Mouse (Mus musculus) inflammation-experienced regulatory T-cells, adult 6 months (primary cell): ENCODE results near the gene Tnfsf12. TPM values are rescaled to one million over a fixed set of nuclear protein-coding genes. Genes with fewer than 3 reads are reported as not detected.

Source experiments
- ATAC-seq: one replicate; pipeline ENCODE4 v1.8.0; 2017
- polyA plus RNA-seq, 3 experiments: library from polyadenylated mRNA; unstranded; fragments of 100-300 nt; shearing (Covaris generic); gene quantifications; one replicate each; pipeline ENCODE4 v1.2.1; 2017

Tnfsf12 gene
- polyA plus RNA-seq, 3 experiments from 2014 or later = not detected

GRCm38 (mm10) chr11:69645860-69646259 is 49.8 kb downstream of the Tnfsf12 start:
- ATAC-seq = no peak

Other genes with a start within 250 kb of the Tnfsf12 start
- gene Dnah2, start 146.7 kb downstream of the Tnfsf12 start, polyA plus RNA-seq = under 1 TPM in 1 of 3 experiments, not detected in 2; 0.21 TPM
- gene Efnb3, start 135.6 kb downstream of the Tnfsf12 start, polyA plus RNA-seq = under 1 TPM in 2 of 3 experiments, not detected in 1; 0.11 to 0.22 TPM
- 10 to 100 TPM; 22.0 to 32.2 (median 25.7) TPM for gene Wrap53, start 115.6 kb downstream of the Tnfsf12 start, polyA plus RNA-seq
- gene Trp53, start 115.5 kb downstream of the Tnfsf12 start, polyA plus RNA-seq = 100 to 1,000 TPM; 193 to 355 (median 324) TPM
- gene Atp1b2, start 89.9 kb downstream of the Tnfsf12 start, polyA plus RNA-seq = under 1 TPM in 1 of 3 experiments, not detected in 2; 0.17 TPM
- gene Shbg, start 77.9 kb downstream of the Tnfsf12 start, polyA plus RNA-seq = under 1 TPM in 1 of 3 experiments, not detected in 2; 0.40 TPM
- gene Sat2, start 73.8 kb downstream of the Tnfsf12 start, polyA plus RNA-seq = not detected
- 1 to 10 TPM; 7.6 to 9.3 (median 9.1) TPM for gene Fxr2, start 62.9 kb downstream of the Tnfsf12 start, polyA plus RNA-seq
- gene Sox15, start 40.5 kb downstream of the Tnfsf12 start, polyA plus RNA-seq = not detected
- gene Mpdu1, start 33.2 kb downstream of the Tnfsf12 start, polyA plus RNA-seq = 10 to 100 TPM; 30.3 to 55.1 (median 52.5) TPM
- 10 to 100 TPM in 1 of 3 experiments, 1 to 10 TPM in 2; 3.8 to 21.2 (median 4.5) TPM for gene Cd68, start 29.7 kb downstream of the Tnfsf12 start, polyA plus RNA-seq
- gene Eif4a1, start 23.4 kb downstream of the Tnfsf12 start, polyA plus RNA-seq = 100 to 1,000 TPM; 156 to 375 (median 178) TPM
- gene Senp3, start 13.8 kb downstream of the Tnfsf12 start, polyA plus RNA-seq = 10 to 100 TPM; 21.8 to 38.0 (median 32.0) TPM
- not detected for gene Tnfsf13, start 10.1 kb downstream of the Tnfsf12 start, polyA plus RNA-seq
- not detected for gene Tnfsfm13, start 249 bp upstream of the Tnfsf12 start, polyA plus RNA-seq
- 10 to 100 TPM; 27.3 to 28.4 (median 27.7) TPM for gene Polr2a, start 62.8 kb upstream of the Tnfsf12 start, polyA plus RNA-seq
- gene Slc35g3, start 66.1 kb upstream of the Tnfsf12 start, polyA plus RNA-seq = not detected
- gene Zbtb4, start 70.1 kb upstream of the Tnfsf12 start, polyA plus RNA-seq = 10 to 100 TPM in 2 of 3 experiments, 1 to 10 TPM in 1; 4.3 to 13.9 (median 11.8) TPM
- gene Chrnb1, start 100.1 kb upstream of the Tnfsf12 start, polyA plus RNA-seq = 1 to 10 TPM; 1.7 to 2.5 (median 1.8) TPM
- not detected for gene Fgf11, start 106.0 kb upstream of the Tnfsf12 start, polyA plus RNA-seq
- not detected for gene Tmem102, start 109.8 kb upstream of the Tnfsf12 start, polyA plus RNA-seq
- gene Gm39566, start 119.4 kb upstream of the Tnfsf12 start, polyA plus RNA-seq = not detected
- not detected for gene Spem2, start 122.6 kb upstream of the Tnfsf12 start, polyA plus RNA-seq
- not detected for gene Spem1, start 126.3 kb upstream of the Tnfsf12 start, polyA plus RNA-seq
- 1 to 10 TPM in 2 of 3 experiments, under 1 TPM in 1; 0.60 to 2.5 (median 1.2) TPM for gene Nlgn2, start 141.9 kb upstream of the Tnfsf12 start, polyA plus RNA-seq
- 100 to 1,000 TPM; 124 to 157 (median 131) TPM for gene Tmem256, start 142.7 kb upstream of the Tnfsf12 start, polyA plus RNA-seq
- 10 to 100 TPM in 2 of 3 experiments, 1 to 10 TPM in 1; 7.3 to 20.2 (median 17.7) TPM for gene Plscr3, start 150.5 kb upstream of the Tnfsf12 start, polyA plus RNA-seq
- gene Tnk1, start 162.9 kb upstream of the Tnfsf12 start, polyA plus RNA-seq = under 1 TPM in 1 of 3 experiments, not detected in 2; 0.19 TPM
- gene Tmem95, start 182.2 kb upstream of the Tnfsf12 start, polyA plus RNA-seq = not detected
- 1 to 10 TPM in 1 of 3 experiments, under 1 TPM in 2; 0.58 to 1.5 (median 0.59) TPM for gene Kctd11, start 185.6 kb upstream of the Tnfsf12 start, polyA plus RNA-seq
- 100 to 1,000 TPM; 229 to 289 (median 266) TPM for gene Acap1, start 199.7 kb upstream of the Tnfsf12 start, polyA plus RNA-seq
- gene 2810408A11Rik, start 205.1 kb upstream of the Tnfsf12 start, polyA plus RNA-seq = under 1 TPM; 0.39 to 0.98 (median 0.63) TPM
- 1 to 10 TPM; 5.2 to 9.6 (median 9.0) TPM for gene Neurl4, start 205.2 kb upstream of the Tnfsf12 start, polyA plus RNA-seq
- 100 to 1,000 TPM in 2 of 3 experiments, 10 to 100 TPM in 1; 91.9 to 128 (median 122) TPM for gene Gps2, start 218.0 kb upstream of the Tnfsf12 start, polyA plus RNA-seq
- gene Eif5a, start 226.1 kb upstream of the Tnfsf12 start, polyA plus RNA-seq = 1,000 to 10,000 TPM; 1,103 to 1,192 (median 1,160) TPM
- not detected for gene Ybx2, start 239.9 kb upstream of the Tnfsf12 start, polyA plus RNA-seq